In the genomic region with DNA sequence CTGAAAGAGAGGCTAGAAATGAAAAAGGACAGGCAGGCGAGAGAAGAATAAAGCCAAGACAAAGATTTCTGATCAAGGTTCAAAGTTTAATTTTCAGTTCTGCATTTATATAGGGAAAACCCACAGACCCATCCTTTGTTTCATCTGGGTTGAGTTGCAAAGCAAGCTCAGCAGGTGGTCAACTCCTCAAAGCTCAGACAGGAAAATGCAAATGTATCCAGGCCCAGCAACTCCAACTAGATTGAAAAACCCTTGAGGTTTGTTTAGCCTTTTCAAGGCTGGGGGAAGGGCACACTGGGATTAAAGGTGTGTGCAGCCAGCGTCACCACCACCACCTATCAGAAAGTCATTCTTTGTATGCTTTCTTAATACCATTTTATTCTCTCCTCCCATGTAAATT, we compare ENCODE assay signal across 22 mouse cellular contexts.
"Had no signal": no experiment of that assay in that cellular context is flagged by ENCODE, and none has a peak within 500 bp of the region (broad histone marks: within the 10 kb centered on the region; RNA-seq: fewer than 3 reads in every experiment).

No protein-coding gene starts in this region.

- H3K27me3 ChIP-seq: kidney, embryonic 15.5 days; limb, embryonic 12.5 days; limb, embryonic 15.5 days; liver, embryonic 15.5 days; lung, embryonic 15.5 days; megakaryocyte, embryonic 14.5 days; midbrain, embryonic 13.5 days; neural tube, embryonic 13.5 days had no signal

- H3K4me2 ChIP-seq: kidney, embryonic 15.5 days; limb, embryonic 12.5 days; limb, embryonic 15.5 days; liver, embryonic 11.5 days; liver, embryonic 15.5 days; lung, embryonic 15.5 days; midbrain, embryonic 13.5 days; neural tube, embryonic 13.5 days had no signal

- H3K4me1 ChIP-seq: limb, embryonic 12.5 days; limb, embryonic 15.5 days; liver, embryonic 15.5 days; megakaryocyte, embryonic 14.5 days; neural tube, embryonic 13.5 days had no signal

- H3K9ac ChIP-seq: kidney, embryonic 15.5 days; limb, embryonic 12.5 days; limb, embryonic 15.5 days; liver, embryonic 15.5 days; lung, embryonic 15.5 days; midbrain, embryonic 13.5 days; neural tube, embryonic 13.5 days had no signal

- H3K9me3 ChIP-seq: kidney, embryonic 15.5 days; limb, embryonic 12.5 days; limb, embryonic 15.5 days; liver, embryonic 15.5 days; lung, embryonic 15.5 days; midbrain, embryonic 10.5 days; midbrain, embryonic 13.5 days; neural tube, embryonic 13.5 days had no signal

- DNase-seq: kidney, postnatal 10 days; kidney, postnatal 36 days; left cerebral cortex, postnatal 4 days; lung, adult 18-20 months; lung, postnatal 10 days; lung, postnatal 36 days; retina, postnatal 1 day; right cerebral cortex, postnatal 25 days; thymus, adult 2 months; thymus, postnatal 14 days; thymus, postnatal 4 days had no signal

- H3K36me3 ChIP-seq: kidney, embryonic 15.5 days; limb, embryonic 12.5 days; limb, embryonic 15.5 days; liver, embryonic 15.5 days; lung, embryonic 15.5 days; midbrain, embryonic 10.5 days; midbrain, embryonic 13.5 days; neural tube, embryonic 13.5 days had no signal

- H3K4me3 ChIP-seq: kidney, embryonic 15.5 days; limb, embryonic 12.5 days; limb, embryonic 15.5 days; liver, embryonic 15.5 days; lung, embryonic 15.5 days; megakaryocyte, embryonic 14.5 days; midbrain, embryonic 10.5 days; midbrain, embryonic 13.5 days; myocyte; neural tube, embryonic 13.5 days had no signal

- H3K27ac ChIP-seq: kidney, embryonic 15.5 days; limb, embryonic 12.5 days; limb, embryonic 15.5 days; liver, embryonic 15.5 days; lung, embryonic 15.5 days; midbrain, embryonic 10.5 days; midbrain, embryonic 13.5 days; neural tube, embryonic 13.5 days had no signal
